Mouse (Mus musculus) liver, embryonic 12.5 days (tissue): Measurements from ENCODE around the gene Myh2. TPM values are rescaled to one million over a fixed set of nuclear protein-coding genes. Genes with fewer than 3 reads are reported as not detected.

Experiments
- ATAC-seq: fragments of 200-750 bp; cut with Nextera tagmentation; 2 replicates; pipeline ENCODE4 v1.8.0; 2017; ENCODE audit warnings: moderate number of reproducible peaks, mild to moderate bottlenecking, moderate library complexity
- H3K27ac ChIP-seq: fragments of 300-500 bp; sonication (generic); 2 replicates; pipeline ENCODE4 v1.5.1; 2016; ENCODE audit warnings: mild to moderate bottlenecking
- H3K27me3 ChIP-seq: fragments of 300-500 bp; sonication (generic); replicated peaks from 2 replicates; pipeline ENCODE4 v1.6.1; 2016; ENCODE audit warnings: mild to moderate bottlenecking, moderate library complexity
- H3K36me3 ChIP-seq: fragments of 300-500 bp; sonication (generic); 2 replicates; pipeline ENCODE4 v1.6.1; 2016; ENCODE audit warnings: mild to moderate bottlenecking, moderate library complexity
- H3K4me1 ChIP-seq: fragments of 300-500 bp; sonication (generic); 2 replicates; pipeline ENCODE4 v1.6.1; 2016
- H3K4me2 ChIP-seq: fragments of 300-500 bp; sonication (generic); 2 replicates; pipeline ENCODE4 v1.6.1; 2016; ENCODE audit warnings: mild to moderate bottlenecking, moderate library complexity
- H3K4me3 ChIP-seq: fragments of 300-500 bp; sonication (generic); 2 replicates; pipeline ENCODE4 v1.5.1; 2016; ENCODE audit warnings: mild to moderate bottlenecking, moderate library complexity
- H3K9ac ChIP-seq: fragments of 300-500 bp; sonication (generic); 2 replicates; pipeline ENCODE4 v1.6.1; 2016; ENCODE audit warnings: mild to moderate bottlenecking, moderate library complexity
- H3K9me3 ChIP-seq: fragments of 300-500 bp; sonication (generic); replicated peaks from 2 replicates; pipeline ENCODE4 v1.6.1; 2016; ENCODE audit warnings: mild to moderate bottlenecking, moderate library complexity
- WGBS: fragments of 180-500 bp; shearing (Covaris S2); methylation state at CpG from one replicate; pipeline ENCODE4 v1.1.7; 2016; ENCODE audit not compliant: insufficient replicate concordance; 5-methylcytosine and 5-hydroxymethylcytosine counted together
- polyA plus RNA-seq: library from polyadenylated mRNA; unstranded; fragments of >200 nt; fragmentation: Nextera tagmentation; extraction: Ambion mirVana; gene quantifications from 2 replicates; pipeline ENCODE4 v1.2.1, GENCODE M21; 2016

The Myh2 gene
- polyA plus RNA-seq, result not detected in 2 replicates

DNA sequence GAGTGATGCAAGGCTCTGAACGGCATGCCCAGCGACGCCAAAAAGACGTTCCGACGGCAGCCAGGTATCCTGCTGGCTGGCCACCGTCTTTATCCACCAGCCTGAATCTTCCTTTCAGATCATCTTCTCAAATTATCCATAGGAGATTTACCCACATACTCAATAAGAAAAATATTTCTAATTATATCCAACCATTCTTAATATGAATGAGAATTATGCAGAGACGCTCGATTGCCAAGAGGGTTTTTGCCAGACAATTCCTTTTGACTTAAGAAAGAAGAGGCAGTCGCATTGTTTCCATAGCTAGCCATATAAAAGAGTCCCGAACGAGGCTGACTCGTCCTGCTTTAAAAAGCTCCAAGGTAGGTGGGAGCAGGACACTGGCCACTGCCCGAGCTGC, at the start of gene Myh2:
Gene Myh2 (plus strand): TSS at position 301 of the 400 bp plus-strand sequence.
- Histone ChIP-seq H3K4me2 (no peak within 1 kb of the TSS), H3K36me3 (no peaks in the 10 kb centered on the region)

DNA sequence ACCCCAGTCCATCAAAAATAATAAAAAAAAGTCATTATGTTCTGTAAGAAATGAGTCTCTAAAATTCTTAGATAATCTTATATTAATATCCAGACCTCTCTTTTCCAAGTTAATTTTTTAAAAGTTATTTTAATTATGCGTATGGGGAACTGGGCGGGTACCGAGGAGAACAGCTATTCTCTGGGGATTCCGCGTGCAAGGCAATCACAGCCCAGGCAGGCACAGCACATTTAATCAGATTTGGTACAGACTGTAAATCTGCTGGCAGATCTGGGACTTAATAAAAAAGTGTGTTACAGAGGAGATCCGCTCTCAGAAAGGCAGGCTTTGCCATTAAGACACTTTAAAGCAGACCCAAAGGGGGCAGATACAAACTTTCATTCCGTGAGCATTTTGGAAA, 45.9 kb upstream of the Myh2 start:
- H3K4me2 ChIP-seq, result no peak overlapping the region
- no peaks in the 10 kb centered on the region for H3K9me3 ChIP-seq
- WGBS, result 77% methylated on average over 7 of the region's 7 CpGs
- H3K9ac ChIP-seq, result no peak overlapping the region
- no peak overlapping the region for H3K4me3 ChIP-seq
- H3K27me3 ChIP-seq, result no peaks in the 10 kb centered on the region
- H3K27ac ChIP-seq, result no peak overlapping the region
- no peaks in the 10 kb centered on the region for H3K36me3 ChIP-seq
- no peaks in the 10 kb centered on the region for H3K4me1 ChIP-seq
- no peak for ATAC-seq

More for the DNA sequence above, at the start of gene Myh2:
- ATAC-seq, result no peak
- Histone ChIP-seq H3K4me3 (no peak within 1 kb of the TSS), H3K9ac (no peak within 1 kb of the TSS), H3K9me3 (no peaks in the 10 kb centered on the region), H3K27me3 (no peaks in the 10 kb centered on the region), H3K4me1 (no peaks in the 10 kb centered on the region), H3K27ac (no peak within 1 kb of the TSS)
- WGBS, result 73% methylated on average over 14 of the region's 14 CpGs

DNA sequence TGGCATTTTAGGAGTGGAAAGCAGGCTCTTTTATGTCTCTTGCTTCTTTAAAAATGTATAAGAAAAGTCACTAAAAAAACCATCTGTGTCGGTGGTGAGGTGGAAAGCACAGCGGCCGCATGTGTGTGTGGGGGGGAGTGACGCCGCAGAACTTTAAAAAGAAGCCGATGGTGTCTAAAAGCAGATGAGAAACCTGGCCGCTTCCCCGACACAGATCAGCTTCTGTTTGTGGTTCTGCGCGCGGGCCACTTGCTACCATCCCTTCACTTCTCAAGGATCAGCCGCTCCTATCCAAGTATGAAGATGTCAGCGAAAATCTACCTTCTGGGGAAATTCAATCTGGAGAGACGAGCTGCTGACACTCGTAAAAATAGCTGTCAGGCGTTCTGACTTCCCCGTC, 45.5 kb upstream of the Myh2 start:
- WGBS, result 68% methylated on average over 17 of the region's 17 CpGs
- no peak overlapping the region for H3K4me2 ChIP-seq
- ATAC-seq, result no peak
- H3K27ac ChIP-seq, result no peak overlapping the region
- H3K9me3 ChIP-seq, result no peaks in the 10 kb centered on the region
- H3K4me1 ChIP-seq, result no peaks in the 10 kb centered on the region
- H3K9ac ChIP-seq, result no peak overlapping the region
- H3K36me3 ChIP-seq, result no peaks in the 10 kb centered on the region
- no peak overlapping the region for H3K4me3 ChIP-seq
- no peaks in the 10 kb centered on the region for H3K27me3 ChIP-seq

DNA sequence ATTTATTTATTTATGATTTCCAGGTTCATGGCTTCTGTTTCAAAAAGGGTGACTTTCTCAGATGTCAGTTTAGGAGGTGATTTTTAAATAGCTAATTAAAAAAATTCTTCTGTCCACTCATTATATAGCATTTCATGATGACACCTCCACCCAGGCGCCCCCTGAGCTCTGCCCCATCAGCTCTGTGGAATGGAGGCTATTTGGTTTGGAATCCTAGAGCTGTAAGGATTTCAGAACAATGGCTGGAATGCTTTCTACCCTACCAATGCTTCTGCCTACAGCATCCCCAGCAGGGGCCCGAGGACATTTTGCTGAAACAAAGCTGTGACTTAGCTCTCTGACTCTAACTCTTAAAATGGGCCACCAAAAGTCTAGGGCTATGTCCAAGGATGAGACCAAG, 37.3 kb upstream of the Myh2 start:
- 55% methylated on average over 2 of the region's 2 CpGs for WGBS
- no peaks in the 10 kb centered on the region for H3K4me1 ChIP-seq
- H3K27ac ChIP-seq, result no peak overlapping the region
- H3K9me3 ChIP-seq, result no peaks in the 10 kb centered on the region
- no peak for ATAC-seq
- H3K4me3 ChIP-seq, result no peak overlapping the region
- H3K36me3 ChIP-seq, result no peaks in the 10 kb centered on the region
- H3K27me3 ChIP-seq, result no peaks in the 10 kb centered on the region
- no peak overlapping the region for H3K4me2 ChIP-seq
- H3K9ac ChIP-seq, result no peak overlapping the region

DNA sequence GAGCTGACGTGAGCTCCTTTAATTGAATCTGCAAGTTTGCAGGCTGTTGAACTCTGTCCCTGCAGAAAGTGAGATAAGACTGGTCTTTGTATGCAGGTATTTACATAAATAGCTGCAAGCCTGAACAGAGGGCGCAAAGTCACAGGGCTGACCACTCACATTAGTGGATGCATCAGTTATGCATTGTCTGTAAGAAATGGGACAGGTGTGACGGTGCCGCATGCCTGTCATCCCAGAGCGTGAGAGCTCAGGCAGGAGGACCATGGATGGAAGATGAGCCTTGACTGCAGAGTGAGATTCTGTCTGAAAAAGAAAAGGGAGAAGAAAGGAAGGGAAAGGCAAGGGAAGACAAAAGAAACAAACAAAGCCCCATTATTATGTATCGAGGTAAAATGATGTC, 36.2 kb upstream of the Myh2 start:
- 70% methylated on average over 6 of the region's 6 CpGs for WGBS
- Histone ChIP-seq H3K27me3 (no peaks in the 10 kb centered on the region), H3K9ac (no peak overlapping the region), H3K36me3 (no peaks in the 10 kb centered on the region), H3K4me2 (no peak overlapping the region), H3K9me3 (no peaks in the 10 kb centered on the region), H3K27ac (no peak overlapping the region), H3K4me3 (no peak overlapping the region), H3K4me1 (no peaks in the 10 kb centered on the region)
- ATAC-seq, result no peak

DNA sequence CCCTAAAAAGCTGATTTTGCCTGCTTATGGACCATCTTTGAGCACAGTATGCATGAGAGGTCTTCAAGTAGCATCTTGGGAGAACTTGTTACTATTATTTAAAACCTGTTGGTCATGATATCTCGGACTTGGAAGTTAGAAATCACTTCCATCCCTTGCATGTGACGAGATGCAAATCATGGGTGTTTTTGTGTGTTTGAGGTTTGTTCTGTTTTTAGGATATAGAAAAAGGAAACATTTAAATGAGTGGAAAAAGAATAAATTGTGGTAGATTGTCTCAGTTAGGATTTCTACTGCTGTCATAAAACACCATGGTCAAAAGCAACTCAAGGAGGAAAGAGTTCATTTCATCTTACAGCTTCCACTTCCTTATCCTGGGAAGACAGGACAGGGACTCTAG, 35.3 kb upstream of the Myh2 start:
- Histone ChIP-seq H3K9ac (no peak overlapping the region), H3K4me3 (no peak overlapping the region), H3K4me2 (no peak overlapping the region), H3K27me3 (no peaks in the 10 kb centered on the region), H3K4me1 (no peaks in the 10 kb centered on the region), H3K9me3 (no peaks in the 10 kb centered on the region), H3K36me3 (no peaks in the 10 kb centered on the region), H3K27ac (no peak overlapping the region)
- ATAC-seq, result no peak
- WGBS, result 56% methylated on average over 2 of the region's 2 CpGs

DNA sequence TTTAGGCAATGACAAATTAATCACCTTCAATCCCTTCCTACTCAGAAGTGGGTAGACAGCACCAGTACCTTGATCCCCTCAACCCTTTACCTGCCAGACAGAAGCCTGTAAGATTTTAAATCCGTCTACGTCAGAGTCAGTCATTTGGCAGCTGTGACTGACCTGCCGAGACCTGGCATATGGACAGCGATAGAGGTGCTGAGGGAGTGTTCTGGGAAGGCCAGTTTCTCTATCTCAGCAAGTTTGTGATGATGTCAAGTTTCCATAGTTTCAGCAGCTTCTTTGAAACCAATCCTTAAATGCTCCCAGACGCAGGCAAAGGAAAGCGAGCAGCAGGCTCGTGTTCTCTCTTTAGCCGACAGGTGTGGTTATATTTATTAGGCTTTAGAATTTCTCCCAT, 31.3 kb upstream of the Myh2 start:
- Histone ChIP-seq H3K9ac (no peak overlapping the region), H3K4me3 (no peak overlapping the region), H3K36me3 (no peaks in the 10 kb centered on the region), H3K27me3 (no peaks in the 10 kb centered on the region), H3K9me3 (no peaks in the 10 kb centered on the region), H3K4me2 (no peak overlapping the region), H3K4me1 (no peaks in the 10 kb centered on the region), H3K27ac (no peak overlapping the region)
- WGBS, result 63% methylated on average over 8 of the region's 8 CpGs
- no peak for ATAC-seq

DNA sequence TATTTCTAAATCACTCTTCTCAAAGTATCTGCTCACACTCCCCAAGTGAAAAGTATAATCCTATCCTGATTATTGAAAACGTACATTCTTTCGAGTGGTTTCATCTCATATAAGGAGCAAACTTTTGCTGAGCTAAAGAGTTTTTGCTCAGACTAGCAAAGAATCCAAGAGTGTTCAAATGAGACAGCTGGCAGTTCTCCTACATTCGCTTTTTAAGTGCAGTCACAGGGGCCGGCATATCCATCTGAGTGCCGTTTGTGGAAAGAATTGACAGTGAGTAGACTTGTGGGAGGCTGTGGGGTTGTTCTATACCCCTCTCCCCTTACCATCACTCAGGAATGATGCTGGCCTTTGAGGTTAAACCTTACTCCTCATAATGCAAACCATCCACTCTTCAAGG, 30.7 kb upstream of the Myh2 start:
- ATAC-seq, result no peak
- Histone ChIP-seq H3K27me3 (no peaks in the 10 kb centered on the region), H3K4me1 (no peaks in the 10 kb centered on the region), H3K27ac (no peak overlapping the region), H3K36me3 (no peaks in the 10 kb centered on the region), H3K9me3 (no peaks in the 10 kb centered on the region), H3K9ac (no peak overlapping the region), H3K4me2 (no peak overlapping the region), H3K4me3 (no peak overlapping the region)
- WGBS, result 68% methylated on average over 5 of the region's 5 CpGs

DNA sequence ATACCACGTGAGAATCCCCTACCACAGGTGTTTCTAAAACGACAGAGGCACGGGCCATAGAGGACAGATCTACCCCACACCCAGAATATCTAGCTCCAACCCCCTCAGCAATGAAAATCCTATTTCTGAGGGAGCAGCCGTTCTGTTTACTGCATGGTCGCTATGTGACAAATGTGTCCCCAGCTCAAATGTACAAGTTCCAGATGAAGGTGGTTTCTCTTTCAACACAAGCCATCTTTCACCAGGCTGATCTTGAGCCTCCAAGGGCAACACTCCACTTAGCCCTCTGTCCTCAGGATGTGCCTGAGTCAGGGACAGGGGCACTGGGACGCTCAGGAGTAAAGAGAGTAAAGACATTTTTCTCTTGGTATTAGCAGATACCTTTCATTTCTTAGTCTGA, 29.8 kb upstream of the Myh2 start:
- no peak overlapping the region for H3K9ac ChIP-seq
- no peak for ATAC-seq
- no peak overlapping the region for H3K4me3 ChIP-seq
- H3K27me3 ChIP-seq, result no peaks in the 10 kb centered on the region
- H3K36me3 ChIP-seq, result no peaks in the 10 kb centered on the region
- H3K4me2 ChIP-seq, result no peak overlapping the region
- H3K4me1 ChIP-seq, result no peaks in the 10 kb centered on the region
- no peak overlapping the region for H3K27ac ChIP-seq
- no peaks in the 10 kb centered on the region for H3K9me3 ChIP-seq
- 47% methylated on average over 6 of the region's 6 CpGs for WGBS

DNA sequence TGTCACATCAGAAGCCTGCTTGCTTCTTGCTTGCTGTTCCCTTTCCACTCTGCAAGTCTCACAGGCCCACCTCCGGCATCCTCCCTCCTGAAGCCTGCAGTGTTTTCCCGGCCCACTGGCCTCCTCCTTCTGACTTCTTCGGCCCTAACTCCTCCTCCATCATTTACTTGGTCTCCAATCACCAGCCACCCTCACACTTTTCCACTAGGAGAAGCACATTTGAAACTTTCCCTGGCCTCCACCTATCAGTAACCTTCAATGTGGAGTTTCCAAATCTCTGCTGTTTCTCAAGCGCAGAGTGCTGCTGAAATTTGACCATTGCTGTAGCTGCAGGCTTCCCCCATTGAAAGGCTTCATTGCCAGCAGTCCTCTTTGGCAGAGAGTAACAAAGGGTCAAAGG, 28.8 kb upstream of the Myh2 start:
- H3K27ac ChIP-seq, result no peak overlapping the region
- H3K36me3 ChIP-seq, result no peaks in the 10 kb centered on the region
- no peak overlapping the region for H3K4me2 ChIP-seq
- no peaks in the 10 kb centered on the region for H3K9me3 ChIP-seq
- H3K4me1 ChIP-seq, result no peaks in the 10 kb centered on the region
- no peaks in the 10 kb centered on the region for H3K27me3 ChIP-seq
- H3K4me3 ChIP-seq, result no peak overlapping the region
- WGBS, result 49% methylated on average over 4 of the region's 4 CpGs
- no peak for ATAC-seq
- no peak overlapping the region for H3K9ac ChIP-seq

DNA sequence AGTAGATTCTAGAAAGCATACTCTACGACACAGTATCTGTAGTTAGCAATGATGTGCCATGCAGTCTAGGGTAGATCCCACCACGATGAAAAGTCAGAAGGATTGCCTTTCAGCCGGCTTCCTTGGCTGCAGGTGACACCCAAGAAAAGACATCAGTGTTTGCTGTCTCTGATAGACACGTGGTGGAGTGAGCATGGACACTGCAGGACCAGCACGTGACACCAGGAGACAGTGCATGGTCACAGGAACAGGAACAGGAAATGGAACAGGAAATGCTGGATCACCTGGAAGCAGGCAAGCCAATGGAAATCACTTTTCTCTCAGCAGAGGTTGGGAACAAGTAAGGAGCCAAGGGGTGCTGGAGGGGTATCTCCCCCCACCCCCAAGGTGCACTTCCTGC, 27.8 kb upstream of the Myh2 start:
- Histone ChIP-seq H3K4me2 (no peak overlapping the region), H3K27ac (no peak overlapping the region), H3K27me3 (no peaks in the 10 kb centered on the region), H3K9me3 (no peaks in the 10 kb centered on the region), H3K36me3 (no peaks in the 10 kb centered on the region), H3K9ac (no peak overlapping the region), H3K4me1 (no peaks in the 10 kb centered on the region), H3K4me3 (no peak overlapping the region)
- WGBS, result 53% methylated on average over 5 of the region's 5 CpGs
- no peak for ATAC-seq

DNA sequence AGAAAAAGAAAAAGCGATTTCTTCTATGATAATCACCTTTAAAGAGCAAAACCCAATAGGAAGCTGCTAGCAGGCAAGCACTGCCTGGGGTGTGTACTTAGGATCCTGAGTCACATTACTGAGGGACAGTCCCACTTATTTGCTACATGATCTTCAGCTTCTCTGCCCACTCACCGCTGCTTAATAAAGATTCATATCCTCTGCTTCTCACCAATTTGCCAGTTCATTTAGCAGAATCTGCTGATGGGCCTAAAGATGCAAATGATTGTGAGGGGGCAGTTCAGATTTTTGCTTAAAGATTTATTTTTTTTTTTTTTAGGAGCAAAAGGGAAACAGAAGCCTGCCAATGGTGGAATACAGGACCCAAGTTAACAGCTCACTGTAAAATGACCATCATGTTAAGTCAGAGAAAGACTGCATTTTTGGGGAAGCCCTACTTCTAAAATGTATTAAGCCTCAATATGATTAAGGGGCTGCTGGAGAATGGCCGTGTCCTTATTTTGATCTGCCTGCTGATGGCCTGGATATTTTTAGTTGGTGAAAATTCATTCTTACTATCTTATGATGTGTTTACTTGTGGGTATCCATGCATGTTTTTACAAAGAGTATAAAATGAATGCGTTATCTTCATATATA, 26.8 kb upstream of the Myh2 start:
- Histone ChIP-seq H3K4me3 (no peak overlapping the region), H3K4me2 (no peak overlapping the region), H3K27ac (no peak overlapping the region), H3K9ac (no peak overlapping the region), H3K27me3 (no peaks in the 10 kb centered on the region), H3K36me3 (no peaks in the 10 kb centered on the region), H3K9me3 (no peaks in the 10 kb centered on the region), H3K4me1 (no peaks in the 10 kb centered on the region)
- WGBS, result 67% methylated on average over 4 of the region's 4 CpGs
- ATAC-seq, result no peak

DNA sequence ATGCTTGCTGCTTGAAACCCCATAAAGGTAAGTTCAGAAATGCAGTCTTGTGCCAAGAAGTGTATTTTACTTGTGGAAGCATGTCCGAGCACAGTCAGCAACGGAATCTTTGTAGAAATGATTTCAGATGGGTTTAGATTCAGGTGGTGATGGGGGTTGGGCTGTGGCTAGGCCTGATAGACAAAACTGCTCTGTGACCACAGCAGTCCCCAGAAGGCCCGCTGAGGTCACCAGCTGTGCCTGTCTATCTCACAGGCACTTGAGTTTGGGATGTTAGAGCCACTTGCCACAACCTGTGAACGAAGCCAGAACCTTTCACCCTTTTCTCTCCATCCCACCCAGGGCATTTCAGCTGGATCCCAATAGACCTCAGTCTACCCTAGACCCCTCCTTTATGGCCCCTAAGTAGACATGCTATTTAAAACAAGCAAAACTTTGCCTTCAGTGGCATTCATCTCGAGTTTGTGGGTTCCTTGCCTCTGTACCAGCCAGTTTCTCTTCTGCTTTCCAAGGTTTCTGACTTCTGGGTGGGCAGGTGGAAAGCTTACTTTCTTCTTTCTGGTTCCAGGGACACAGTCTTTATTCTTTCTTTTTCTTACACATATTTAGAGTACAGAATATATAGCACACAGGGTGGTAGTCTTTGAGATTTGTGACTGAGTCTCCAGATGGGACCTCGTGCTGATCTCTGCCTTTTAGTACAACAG, 26.1 kb upstream of the Myh2 start:
- Histone ChIP-seq H3K27ac (no peak overlapping the region), H3K4me3 (no peak overlapping the region), H3K9ac (no peak overlapping the region), H3K9me3 (no peaks in the 10 kb centered on the region), H3K4me2 (no peak overlapping the region), H3K4me1 (no peaks in the 10 kb centered on the region), H3K36me3 (no peaks in the 10 kb centered on the region), H3K27me3 (no peaks in the 10 kb centered on the region)
- no peak for ATAC-seq
- WGBS, result 54% methylated on average over 6 of the region's 6 CpGs
